Mouse (Mus musculus) embryonic facial prominence, embryonic 10.5 days (tissue): ENCODE measurements around the gene Fto. TPM values are rescaled to one million over a fixed set of nuclear protein-coding genes. Genes with fewer than 3 reads are reported as not detected.

ENCODE experiments used
- DNase-seq: peaks from one replicate; pipeline ENCODE4 v3.0.0-alpha.2; 2017; ENCODE audit warnings: low spot score
- H3K27ac ChIP-seq: fragments of 300-500 bp; sonication (generic); replicated peaks from 2 replicates; pipeline ENCODE4 v1.5.1; 2016; ENCODE audit warnings: mild to moderate bottlenecking
- H3K27me3 ChIP-seq: fragments of 300-500 bp; sonication (generic); replicated peaks from 2 replicates; pipeline ENCODE4 v1.6.1; 2016; ENCODE audit warnings: low read depth, mild to moderate bottlenecking; ENCODE audit not compliant: poor library complexity, severe bottlenecking
- H3K36me3 ChIP-seq: fragments of 300-500 bp; sonication (generic); replicated peaks from 2 replicates; pipeline ENCODE4 v1.6.1; 2016; ENCODE audit warnings: mild to moderate bottlenecking, moderate library complexity
- H3K4me1 ChIP-seq: fragments of 300-500 bp; sonication (generic); 2 replicates; pipeline ENCODE4 v1.6.1; 2016
- H3K4me3 ChIP-seq: fragments of 300-500 bp; sonication (generic); 2 replicates; pipeline ENCODE4 v1.5.1; 2016; ENCODE audit warnings: mild to moderate bottlenecking, moderate library complexity
- H3K9me3 ChIP-seq: fragments of 300-500 bp; sonication (generic); 2 replicates; pipeline ENCODE4 v1.6.1; 2016; ENCODE audit warnings: mild to moderate bottlenecking
- WGBS: fragments of 180-500 bp; shearing (Covaris S2); methylation state at CpG from one replicate; pipeline ENCODE4 v1.1.7; 2016; 5-methylcytosine and 5-hydroxymethylcytosine counted together
- polyA plus RNA-seq: library from polyadenylated mRNA; unstranded; fragments of >200 nt; fragmentation: Nextera tagmentation; extraction: Ambion mirVana; gene quantifications from 2 replicates; pipeline ENCODE4 v1.2.1, GENCODE M21; 2016

The Fto gene
- polyA plus RNA-seq, 1 experiment from 2014 or later: 98.3 TPM

DNA sequence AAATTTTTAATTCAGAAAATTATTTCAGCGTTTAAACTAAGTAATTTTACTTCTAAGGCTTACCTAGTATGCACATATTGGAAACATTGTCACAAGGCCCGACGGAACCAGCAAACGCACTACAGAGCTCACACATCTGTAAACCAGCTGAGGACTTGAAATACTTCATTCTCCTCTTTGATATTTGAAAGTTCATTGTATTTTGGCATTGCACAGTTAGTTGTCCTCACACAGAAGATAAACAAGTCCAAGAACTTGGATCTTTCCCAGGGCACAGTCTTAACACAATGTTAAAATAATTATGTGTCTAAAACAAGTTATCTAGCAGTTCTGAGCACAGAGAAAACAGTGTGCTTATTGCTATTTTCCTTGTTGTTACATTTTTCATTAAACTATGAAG lies 22.7 kb upstream of the Fto start:
- Histone ChIP-seq H3K9me3 (no peaks in the 10 kb centered on the region), H3K36me3 (no peaks in the 10 kb centered on the region; the same call in 1 of the 2 replicates), H3K4me1 (peaks cover 15% of the 10 kb centered on the region), H3K27ac (no peak overlapping the region), H3K27me3 (no peaks in the 10 kb centered on the region), H3K4me3 (no peak overlapping the region)
- no peak for DNase-seq
- 77% methylated on average over 4 of the region's 4 CpGs for WGBS

DNA sequence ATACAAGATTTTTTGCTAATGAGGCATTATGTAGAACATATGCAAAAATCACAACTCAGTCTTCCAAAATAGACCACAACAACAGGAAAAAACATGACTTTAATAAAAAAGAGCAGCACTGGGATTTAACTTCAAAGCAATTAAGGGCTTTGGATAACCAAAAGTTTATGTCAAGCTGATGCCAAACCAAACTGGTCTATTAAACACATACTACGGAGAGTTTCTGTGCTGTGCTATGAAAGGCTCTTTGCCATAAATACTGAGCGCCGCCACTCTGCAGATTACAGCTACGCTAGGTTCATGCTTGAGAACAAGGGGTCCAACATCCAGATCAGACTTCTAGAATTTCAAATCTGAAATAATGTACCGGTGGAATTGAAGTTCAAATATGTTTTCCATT lies 17.5 kb upstream of the Fto start:
- no peak overlapping the region for H3K4me3 ChIP-seq
- no peak for DNase-seq
- H3K36me3 ChIP-seq: peaks cover 13% of the 10 kb centered on the region
- no peaks in the 10 kb centered on the region for H3K27me3 ChIP-seq
- no peaks in the 10 kb centered on the region for H3K9me3 ChIP-seq
- WGBS: 80% methylated on average over 5 of the region's 5 CpGs
- no peak overlapping the region for H3K27ac ChIP-seq
- peaks cover 6% of the 10 kb centered on the region for H3K4me1 ChIP-seq

DNA sequence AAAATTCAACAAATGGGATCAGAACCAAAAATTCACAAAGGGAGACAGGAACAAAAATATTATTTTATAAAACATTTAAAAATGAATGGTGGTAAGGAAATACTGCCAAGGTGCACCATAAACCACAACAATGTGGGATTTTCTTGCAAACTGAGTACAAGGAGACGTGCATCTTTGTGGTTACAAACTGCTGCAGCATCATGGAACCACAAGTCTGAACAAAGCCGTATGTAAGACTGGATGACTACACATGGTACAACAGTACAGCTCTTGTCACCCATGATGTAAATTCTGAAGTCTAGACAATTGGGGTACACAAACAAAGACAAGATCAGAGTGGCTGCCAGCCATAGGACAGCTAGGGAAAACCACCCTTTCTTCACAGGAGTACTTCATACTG lies 14.7 kb upstream of the Fto start:
- no peak for DNase-seq
- WGBS: 88% methylated on average over 2 of the region's 2 CpGs
- Histone ChIP-seq H3K36me3 (peaks cover 32% of the 10 kb centered on the region), H3K9me3 (no peaks in the 10 kb centered on the region), H3K4me3 (no peak overlapping the region), H3K27me3 (no peaks in the 10 kb centered on the region), H3K27ac (no peak overlapping the region), H3K4me1 (peaks cover 6% of the 10 kb centered on the region)

DNA sequence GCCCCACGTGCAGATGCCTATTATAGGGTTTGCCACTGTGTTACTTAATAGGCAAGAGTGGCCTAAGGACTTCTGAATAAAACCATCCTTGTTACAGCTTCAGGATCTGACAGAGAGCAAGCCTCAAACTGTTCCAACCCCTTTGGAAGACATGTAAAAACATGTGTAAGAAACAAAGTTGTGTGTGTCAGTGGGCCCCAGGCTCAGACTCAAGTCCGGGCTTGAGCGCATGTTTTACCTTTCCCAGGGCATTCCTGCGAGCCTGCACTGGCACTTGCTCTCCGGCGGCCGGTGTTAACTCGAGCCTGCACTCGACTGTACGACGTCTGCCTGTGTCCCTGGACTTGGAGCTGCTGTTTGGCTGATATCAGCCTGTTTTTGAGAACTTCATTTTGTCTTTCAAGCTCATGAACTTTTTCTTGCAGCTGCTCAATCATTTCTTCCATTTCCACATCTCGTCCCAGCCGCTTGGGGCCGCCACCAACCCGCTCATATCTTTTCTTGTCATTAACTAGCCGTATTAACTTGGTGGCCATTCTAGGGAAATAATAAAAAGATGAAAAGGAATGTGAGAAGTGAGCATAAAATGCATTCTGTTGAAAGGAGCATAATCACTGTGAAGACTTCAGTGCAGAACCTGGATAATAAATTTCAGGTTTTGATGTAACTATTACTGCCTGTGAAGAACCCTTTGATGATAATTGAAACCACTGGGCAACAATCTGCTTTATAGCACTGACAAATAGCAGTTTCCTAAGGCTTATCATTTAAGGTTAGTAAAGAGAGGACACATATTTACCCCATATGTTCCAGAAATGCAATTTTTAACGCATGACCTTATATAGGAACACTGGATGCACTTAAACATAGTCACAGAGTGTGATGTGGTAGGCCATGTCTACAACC lies 8.6 kb upstream of the Fto start:
- H3K4me1 ChIP-seq: no peaks in the 10 kb centered on the region
- 0 out of 2 replicates have a peak overlapping the region, but pooled peaks have one; percentile 24 for H3K27ac ChIP-seq
- H3K36me3 ChIP-seq: peaks cover 35% of the 10 kb centered on the region
- DNase-seq: peak; percentile 50
- no peaks in the 10 kb centered on the region for H3K9me3 ChIP-seq
- 73% methylated on average over 17 of the region's 17 CpGs for WGBS
- H3K4me3 ChIP-seq: no peak overlapping the region
- H3K27me3 ChIP-seq: no peaks in the 10 kb centered on the region

DNA sequence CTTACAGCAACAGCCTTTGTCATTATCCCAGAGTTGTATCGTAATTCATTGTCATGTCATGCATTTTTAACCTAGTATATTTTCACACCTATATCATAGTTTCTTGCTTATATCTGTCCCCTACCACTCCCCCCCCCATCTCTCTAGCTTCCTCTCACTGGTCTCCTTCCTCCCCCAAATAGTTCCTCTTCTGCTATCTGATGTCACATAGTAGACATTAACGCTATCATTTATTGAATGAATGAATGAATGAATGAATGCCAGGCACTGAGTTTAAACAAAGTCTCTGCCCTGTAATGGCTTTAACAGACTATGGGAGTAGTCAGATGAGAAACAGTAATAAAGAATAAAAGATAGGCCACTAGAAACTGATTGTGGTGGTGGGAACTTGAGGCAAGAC lies 983 bp upstream of the Fto start:
- Histone ChIP-seq H3K27me3 (no peaks in the 10 kb centered on the region), H3K36me3 (peaks cover 7% of the 10 kb centered on the region; the same call in 1 of the 2 replicates), H3K4me1 (peaks cover 22% of the 10 kb centered on the region), H3K4me3 (peak overlapping the region; percentile 84), H3K27ac (peak overlapping the region; percentile 96; the same call in 1 of the 2 replicates), H3K9me3 (no peaks in the 10 kb centered on the region)
- 81% methylated on average over 2 of the region's 2 CpGs for WGBS
- DNase-seq: no peak

DNA sequence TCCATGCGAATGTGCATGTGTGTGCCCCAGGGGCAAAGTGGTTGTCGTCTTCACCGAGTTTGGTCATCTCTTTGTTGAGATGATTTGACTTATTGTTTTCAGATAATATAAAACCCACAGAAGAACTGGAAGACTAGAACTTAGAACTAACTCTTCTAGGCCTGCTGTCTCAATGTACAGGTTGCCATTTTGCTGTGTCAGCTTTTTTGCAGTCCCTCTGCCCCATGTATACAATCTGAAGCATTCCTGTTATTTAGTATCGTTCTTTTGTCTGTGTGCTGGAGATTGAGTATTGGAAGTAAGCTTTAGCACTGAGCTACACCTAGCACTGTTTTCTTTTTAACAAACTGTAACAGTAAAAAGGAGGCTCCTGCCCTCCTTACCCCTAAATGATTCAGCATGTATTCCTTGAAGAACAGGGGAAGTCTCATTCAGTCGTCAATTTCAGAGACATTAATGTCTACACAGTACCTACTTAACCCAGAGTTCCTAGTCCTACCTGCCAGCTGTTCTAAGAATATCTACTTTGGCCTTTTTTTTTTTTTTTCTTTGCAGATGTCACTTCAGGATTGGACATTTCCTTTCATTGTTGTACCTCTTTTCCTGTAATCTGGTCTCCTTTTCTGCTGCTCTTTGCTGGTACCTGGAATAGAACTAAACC lies 4.4 kb downstream of the Fto start:
- whole genome bisulfite sequencing: 91% methylated on average over 5 of the region's 5 CpGs
- no peak for DNase-seq
- peaks cover 9% of the 10 kb centered on the region; the same call in 1 of the 2 replicates for H3K36me3 ChIP-seq

DNA sequence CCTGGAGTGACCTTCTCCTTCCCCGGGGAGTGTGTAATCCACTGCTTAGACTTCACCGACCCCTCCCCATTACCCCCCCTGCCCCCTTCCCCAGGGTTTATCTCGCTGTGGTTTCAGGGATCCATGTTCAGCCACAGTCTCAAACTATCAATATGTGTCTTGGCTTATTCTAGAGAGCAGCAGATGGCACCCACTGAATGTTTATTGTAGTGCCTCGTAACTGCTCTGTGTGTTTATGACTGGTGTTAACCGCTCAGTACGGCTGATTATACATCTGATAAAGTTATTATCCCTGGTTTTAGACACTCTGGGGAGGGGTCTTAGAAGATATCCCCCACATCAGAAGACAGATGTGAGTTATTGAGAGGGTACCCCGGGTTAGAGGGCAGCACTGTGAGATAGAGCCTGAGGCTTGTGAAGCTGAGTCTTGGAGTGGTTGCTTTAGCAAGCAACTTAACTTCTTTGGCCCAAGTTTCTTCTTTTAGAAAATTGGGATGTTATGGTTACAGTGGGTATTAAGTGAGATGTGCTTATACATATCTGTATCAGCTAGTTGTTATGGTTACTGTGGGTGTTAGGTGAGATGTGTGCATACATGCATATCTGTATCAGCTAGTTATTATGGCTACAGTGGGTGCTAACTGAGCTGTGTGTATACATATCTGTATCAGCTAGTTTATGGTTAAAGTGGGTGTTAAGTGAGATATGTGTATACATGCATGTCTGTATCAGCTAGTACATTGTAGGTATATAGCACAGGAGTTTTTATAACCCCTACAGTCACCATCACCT lies 5.8 kb downstream of the Fto start:
- no peak overlapping the region for H3K27ac ChIP-seq
- H3K4me3 ChIP-seq: no peak overlapping the region
- no peaks in the 10 kb centered on the region for H3K27me3 ChIP-seq
- no peak for DNase-seq
- peaks cover 24% of the 10 kb centered on the region for H3K4me1 ChIP-seq
- no peaks in the 10 kb centered on the region for H3K9me3 ChIP-seq
- H3K36me3 ChIP-seq: peaks cover 12% of the 10 kb centered on the region
- 90% methylated on average over 7 of the region's 7 CpGs for WGBS

More for the DNA sequence above, 4.4 kb downstream of the Fto start:
- Histone ChIP-seq H3K9me3 (no peaks in the 10 kb centered on the region), H3K4me1 (peaks cover 17% of the 10 kb centered on the region), H3K27ac (no peak overlapping the region), H3K4me3 (no peak overlapping the region), H3K27me3 (no peaks in the 10 kb centered on the region)

DNA sequence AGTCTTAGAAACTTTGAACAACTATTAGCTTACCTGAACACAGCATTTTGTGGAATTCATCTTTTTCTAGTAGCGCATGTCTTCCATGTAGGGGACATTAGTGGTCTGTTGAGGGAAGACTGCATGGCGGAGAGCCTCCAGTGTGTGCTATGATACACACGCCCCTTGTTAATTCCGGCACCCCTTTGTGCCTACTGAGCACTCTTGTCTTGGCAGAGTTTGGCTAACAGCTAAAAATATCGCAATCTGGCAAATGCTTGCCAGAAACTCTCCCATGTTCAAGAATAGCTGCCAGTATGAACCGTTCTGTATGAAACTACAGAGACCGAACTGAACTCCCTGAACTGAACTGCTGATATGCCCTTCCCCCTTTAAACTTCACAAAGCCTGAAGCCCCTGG lies 10.2 kb downstream of the Fto start:
- WGBS: 80% methylated on average over 7 of the region's 7 CpGs
- H3K4me1 ChIP-seq: peaks cover 34% of the 10 kb centered on the region
- peaks cover 39% of the 10 kb centered on the region for H3K36me3 ChIP-seq
- H3K4me3 ChIP-seq: no peak overlapping the region
- H3K9me3 ChIP-seq: no peaks in the 10 kb centered on the region
- no peak overlapping the region; the same call in 1 of the 2 replicates for H3K27ac ChIP-seq
- H3K27me3 ChIP-seq: no peaks in the 10 kb centered on the region
- DNase-seq: no peak

DNA sequence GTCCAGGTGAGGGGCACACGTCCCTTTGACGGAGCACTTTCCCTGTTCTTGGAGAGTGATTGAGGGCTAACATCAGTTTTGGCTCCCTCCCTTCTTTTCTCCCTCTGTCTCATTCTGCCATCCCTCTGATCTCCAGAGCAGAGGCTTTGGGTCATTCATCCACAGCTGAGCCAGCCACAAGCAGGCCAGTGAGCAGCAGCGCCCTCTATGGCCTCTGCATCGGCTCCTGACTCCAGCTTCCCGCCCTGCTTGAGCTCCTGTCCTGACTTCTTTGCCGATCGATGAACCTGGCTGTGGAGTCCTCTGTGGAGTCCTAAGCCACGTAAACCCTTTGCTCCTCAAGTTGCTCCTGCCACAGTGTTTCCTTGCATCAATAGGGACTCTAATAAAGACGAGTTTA lies 10.9 kb downstream of the Fto start:
- H3K36me3 ChIP-seq: peaks cover 39% of the 10 kb centered on the region
- WGBS: 40% methylated on average over 9 of the region's 9 CpGs
- no peaks in the 10 kb centered on the region for H3K27me3 ChIP-seq
- H3K4me1 ChIP-seq: peaks cover 41% of the 10 kb centered on the region
- no peak overlapping the region for H3K27ac ChIP-seq
- H3K9me3 ChIP-seq: no peaks in the 10 kb centered on the region
- no peak overlapping the region for H3K4me3 ChIP-seq
- no peak for DNase-seq

DNA sequence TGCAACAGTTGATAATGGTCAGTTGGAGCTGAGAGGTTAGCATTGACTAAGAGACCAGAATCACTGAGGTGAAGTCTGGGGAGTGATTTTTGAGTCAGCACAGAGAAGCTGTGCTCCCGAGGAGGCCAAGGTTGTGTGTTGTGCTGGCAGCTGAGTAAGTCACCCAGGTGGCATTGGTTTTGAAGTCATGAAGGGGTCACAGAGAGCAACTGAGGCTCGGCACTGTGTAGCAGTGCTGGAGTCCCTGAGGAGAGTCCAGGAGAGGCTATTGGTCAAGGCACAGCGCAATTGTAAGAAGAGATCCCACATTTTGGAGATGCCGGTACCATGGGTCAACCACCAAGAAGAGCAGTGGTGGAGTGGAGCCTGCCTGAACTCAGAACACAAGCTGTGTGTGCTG lies 11.6 kb downstream of the Fto start:
- no peaks in the 10 kb centered on the region for H3K27me3 ChIP-seq
- H3K27ac ChIP-seq: no peak overlapping the region
- peaks cover 39% of the 10 kb centered on the region for H3K36me3 ChIP-seq
- peaks cover 48% of the 10 kb centered on the region for H3K4me1 ChIP-seq
- no peak overlapping the region for H3K4me3 ChIP-seq
- H3K9me3 ChIP-seq: no peaks in the 10 kb centered on the region
- WGBS: 80% methylated on average over 4 of the region's 4 CpGs
- DNase-seq: no peak

DNA sequence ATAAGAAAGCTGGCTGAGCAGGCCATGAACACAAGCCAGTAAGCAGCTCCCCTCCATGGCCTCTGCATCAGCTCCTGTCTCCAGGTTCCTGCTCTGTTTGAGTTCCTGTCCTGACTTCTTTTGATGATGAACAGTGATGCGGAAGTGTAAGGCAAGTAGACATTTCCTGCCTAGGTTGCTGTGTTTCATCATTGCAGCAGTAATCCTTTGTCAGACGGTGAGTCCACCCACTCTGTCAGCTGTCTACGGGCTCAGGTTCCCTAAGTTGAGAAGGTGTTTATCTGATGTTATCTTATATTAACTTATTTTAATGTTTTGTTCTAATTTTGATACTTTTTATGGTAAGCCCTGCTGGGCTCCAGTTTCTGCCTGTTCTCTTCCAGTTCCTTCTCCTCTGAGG lies 12.7 kb downstream of the Fto start:
- Histone ChIP-seq H3K27ac (no peak overlapping the region), H3K4me1 (peaks cover 59% of the 10 kb centered on the region), H3K9me3 (no peaks in the 10 kb centered on the region), H3K27me3 (no peaks in the 10 kb centered on the region), H3K4me3 (no peak overlapping the region), H3K36me3 (peaks cover 39% of the 10 kb centered on the region)
- no peak for DNase-seq
- WGBS: 64% methylated on average over 3 of the region's 3 CpGs

DNA sequence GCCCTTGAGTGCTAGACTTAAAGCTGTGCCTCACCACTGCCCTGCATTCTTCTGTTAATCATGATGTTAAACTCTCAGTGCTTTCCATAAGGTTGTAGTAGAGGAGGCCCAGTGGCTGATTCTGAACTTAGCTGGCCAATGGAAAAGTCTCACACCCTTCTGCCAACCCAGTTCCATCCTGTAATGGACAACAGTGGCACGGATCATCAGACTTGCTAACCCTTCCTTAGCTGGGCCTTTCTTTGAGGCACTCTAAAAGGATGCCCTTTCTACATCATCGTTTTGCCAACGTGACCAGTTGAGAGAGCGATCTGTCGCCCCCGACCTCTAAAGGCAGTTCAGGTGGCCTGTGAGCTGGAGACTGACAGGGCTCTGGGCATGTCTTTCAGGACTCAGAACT lies 13.6 kb downstream of the Fto start:
- Histone ChIP-seq H3K36me3 (peaks cover 37% of the 10 kb centered on the region), H3K27ac (no peak overlapping the region), H3K27me3 (no peaks in the 10 kb centered on the region), H3K9me3 (no peaks in the 10 kb centered on the region), H3K4me1 (peaks cover 68% of the 10 kb centered on the region), H3K4me3 (no peak overlapping the region)
- DNase-seq: no peak
- 87% methylated on average over 6 of the region's 6 CpGs for WGBS
